Mouse (Mus musculus) forebrain, postnatal 0 days (tissue): Measurements from ENCODE around the gene Hspd1. TPM values are rescaled to one million over a fixed set of nuclear protein-coding genes. Genes with fewer than 3 reads are reported as not detected.
"Not testable (repeated sequence)": the region's sequence is repeated elsewhere in the genome, so short reads cannot be mapped to it uniquely, and the experiment has no call there.

Source experiments
- ATAC-seq: fragments of 200-750 bp; cut with Nextera tagmentation; 2 replicates; pipeline ENCODE4 v1.8.0; 2017; ENCODE audit warnings: mild to moderate bottlenecking, moderate library complexity
- DNase-seq: peaks from one replicate; pipeline ENCODE4 v3.0.0-alpha.2; 2015
- H3K27ac ChIP-seq: fragments of 300-500 bp; sonication (generic); 2 replicates; pipeline ENCODE4 v1.5.1; 2014; ENCODE audit warnings: low read depth, mild to moderate bottlenecking, antibody characterized with exemption, low read length, moderate library complexity, mixed read lengths
- H3K27me3 ChIP-seq: fragments of 300-500 bp; sonication (generic); 2 replicates; pipeline ENCODE4 v1.6.1; 2014; ENCODE audit warnings: mild to moderate bottlenecking, low read length, mixed read lengths; ENCODE audit not compliant: insufficient read depth
- H3K36me3 ChIP-seq: fragments of 300-500 bp; sonication (generic); 2 replicates; pipeline ENCODE4 v1.6.1; 2014; ENCODE audit warnings: mild to moderate bottlenecking, moderate library complexity; ENCODE audit not compliant: insufficient read depth
- H3K4me1 ChIP-seq: fragments of 300-500 bp; sonication (generic); 2 replicates; pipeline ENCODE4 v1.6.1; 2014; ENCODE audit warnings: antibody characterized with exemption; ENCODE audit not compliant: insufficient read depth
- H3K4me2 ChIP-seq: fragments of 300-500 bp; sonication (generic); 2 replicates; pipeline ENCODE4 v1.6.1; 2014; ENCODE audit warnings: low read depth, mild to moderate bottlenecking, moderate library complexity
- H3K4me3 ChIP-seq: fragments of 300-500 bp; sonication (generic); 2 replicates; pipeline ENCODE4 v1.5.1; 2014; ENCODE audit warnings: low read depth, low read length, mixed read lengths
- H3K9ac ChIP-seq: fragments of 300-500 bp; sonication (generic); 2 replicates; pipeline ENCODE4 v1.6.1; 2014; ENCODE audit warnings: mild to moderate bottlenecking
- H3K9me3 ChIP-seq: fragments of 300-500 bp; sonication (generic); 2 replicates; pipeline ENCODE4 v1.6.1; 2016; ENCODE audit warnings: low read length
- CTCF ChIP-seq: sonication (generic); IDR thresholded peaks from 2 replicates; pipeline ENCODE4 v1.5.1; 2016; ENCODE audit warnings: antibody characterized with exemption, control low read depth, low read depth
- WGBS: fragments of 180-500 bp; shearing (Covaris S2); extraction: QIAGEN DNeasy Blood & Tissue Kit; methylation state at CpG from one replicate; pipeline ENCODE4 v1.1.7; 2014; 5-methylcytosine and 5-hydroxymethylcytosine counted together
- polyA plus RNA-seq: library from polyadenylated mRNA; unstranded; fragments of >200 nt; fragmentation: Nextera tagmentation; extraction: Ambion mirVana; gene quantifications from 2 replicates; pipeline ENCODE4 v1.2.1, GENCODE M21; 2015
- total RNA-seq: library from RNA; depleted of rRNA; stranded (reverse); fragments of >200 nt; gene quantifications from 2 replicates; pipeline ENCODE4 v1.2.3, GENCODE M21; 2014

Hspd1 gene
- total and polyA plus RNA-seq, 2 experiments from 2014 or later: 162 to 238 TPM

DNA sequence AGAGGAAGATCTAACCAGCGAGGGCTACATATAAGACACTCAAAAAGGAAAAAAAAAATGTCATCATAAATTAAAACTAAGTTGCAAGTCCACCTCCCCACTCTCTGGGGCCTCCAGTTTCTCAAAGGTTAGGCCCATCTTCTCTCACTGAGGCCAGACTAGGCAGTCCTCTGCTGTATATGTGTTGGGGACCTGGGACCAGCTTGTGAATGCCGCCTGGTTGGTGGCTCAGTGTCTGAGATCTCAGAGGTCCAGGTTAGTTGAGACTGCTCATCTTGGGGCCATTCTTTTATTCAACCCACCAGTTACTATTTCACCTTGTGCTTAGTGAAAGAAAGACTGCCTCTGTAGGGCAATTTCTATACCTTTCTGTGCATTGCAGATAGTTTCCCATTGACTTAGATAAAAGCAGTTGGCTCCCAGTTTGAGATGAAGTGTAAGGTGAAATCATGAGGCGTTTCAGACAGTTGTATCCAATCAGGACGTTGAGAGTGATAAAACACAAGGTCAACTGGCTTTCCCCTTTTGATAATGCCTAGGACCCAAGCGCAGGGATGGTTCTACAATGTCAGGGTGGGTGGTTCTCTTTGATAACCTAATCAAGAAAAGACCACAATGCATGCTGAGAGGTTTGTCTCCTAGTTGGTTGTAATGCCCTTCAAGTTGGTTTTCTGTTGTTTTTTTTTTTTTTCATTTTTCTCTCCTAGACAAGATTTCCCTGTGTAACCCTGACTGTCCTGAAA lies 12.2 kb downstream of the Hspd1 start:
- H3K9me3 ChIP-seq: no peaks in the 10 kb centered on the region
- ATAC-seq (no peak), DNase-seq (no peak)
- H3K9ac ChIP-seq: no peak overlapping the region
- H3K4me2 ChIP-seq: no peak overlapping the region
- 74% methylated on average over 5 of the region's 5 CpGs for WGBS
- H3K4me1 ChIP-seq: no peaks in the 10 kb centered on the region
- H3K36me3 ChIP-seq: peaks cover 42% of the 10 kb centered on the region
- H3K27ac ChIP-seq: no peak overlapping the region
- no peak for TF ChIP-seq CTCF
- H3K27me3 ChIP-seq: no peaks in the 10 kb centered on the region
- H3K4me3 ChIP-seq: no peak overlapping the region

DNA sequence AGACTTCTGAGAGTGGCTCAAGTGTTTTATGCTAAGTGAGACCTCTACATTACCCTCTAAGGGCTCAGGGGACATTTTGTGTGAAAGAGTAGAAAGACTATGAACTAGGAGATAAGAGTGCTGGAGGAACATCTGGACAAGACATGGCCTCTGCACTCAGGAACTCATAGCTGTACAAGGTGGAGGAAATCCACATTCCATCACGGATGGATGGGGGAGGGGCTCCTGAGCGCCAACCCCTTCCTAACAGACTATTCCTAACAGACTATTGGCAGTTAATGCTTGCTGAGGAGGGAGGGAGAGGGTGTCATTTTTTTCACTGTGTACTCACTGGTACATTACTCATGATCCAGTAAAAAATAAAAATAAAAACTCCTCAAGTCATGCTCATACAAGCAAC lies 13.3 kb downstream of the Hspd1 start:
- no peaks in the 10 kb centered on the region for H3K4me1 ChIP-seq
- H3K27ac ChIP-seq: no peak overlapping the region
- H3K36me3 ChIP-seq: peaks cover 36% of the 10 kb centered on the region
- H3K9me3 ChIP-seq: no peaks in the 10 kb centered on the region
- no peak overlapping the region for H3K4me2 ChIP-seq
- no peak for DNase-seq
- no peak for ATAC-seq
- no peak for TF ChIP-seq CTCF
- H3K4me3 ChIP-seq: no peak overlapping the region
- no peak overlapping the region for H3K9ac ChIP-seq
- 74% methylated on average over 2 of the region's 2 CpGs for WGBS
- no peaks in the 10 kb centered on the region for H3K27me3 ChIP-seq

DNA sequence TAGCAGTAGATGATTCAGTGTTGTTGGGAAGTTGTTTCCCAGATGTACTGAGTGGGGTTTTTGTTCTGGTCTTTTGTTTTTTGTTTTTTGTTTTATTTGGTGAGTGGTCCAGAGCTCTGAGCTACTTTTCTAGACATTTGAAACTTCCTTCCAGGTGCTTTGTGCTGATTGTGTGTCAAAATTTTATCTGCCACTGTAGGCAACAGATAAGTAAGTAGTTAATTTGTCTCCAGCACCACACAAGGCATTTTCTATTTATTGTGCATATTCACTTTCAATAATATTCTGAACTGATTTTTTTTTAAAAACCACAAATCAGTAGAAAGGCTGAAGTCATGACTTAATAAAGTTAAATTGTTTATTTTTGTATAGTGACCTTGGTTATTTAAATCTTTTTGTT lies 15.7 kb downstream of the Hspd1 start:
- not testable (repeated sequence) for H3K4me2 ChIP-seq, H3K4me3 ChIP-seq, H3K9ac ChIP-seq, H3K4me1 ChIP-seq, H3K9me3 ChIP-seq, H3K27ac ChIP-seq, H3K27me3 ChIP-seq, ATAC-seq, DNase-seq
- peaks cover 35% of the 10 kb centered on the region for H3K36me3 ChIP-seq

DNA sequence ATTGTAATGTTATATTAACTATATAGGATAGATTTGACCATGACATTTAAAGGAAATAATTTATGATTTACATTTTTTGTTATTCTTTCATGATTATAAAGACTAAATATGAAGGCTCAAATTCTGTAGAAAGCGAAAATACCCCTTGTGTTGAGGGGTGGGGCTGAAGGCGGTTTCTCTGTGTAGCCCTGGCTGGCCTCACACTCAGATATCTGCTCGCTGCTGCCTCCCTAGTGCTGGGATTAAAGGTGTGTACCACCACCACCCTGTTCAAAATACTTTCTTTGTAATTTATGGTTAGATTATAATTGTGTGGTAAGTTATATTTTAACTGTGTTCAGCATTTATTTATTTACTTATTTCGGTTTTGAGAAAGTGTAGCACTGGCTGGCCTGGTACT lies 26.3 kb downstream of the Hspd1 start:
- WGBS: 91% methylated on average over 4 of the region's 4 CpGs
- no peaks in the 10 kb centered on the region for H3K9me3 ChIP-seq
- no peak for TF ChIP-seq CTCF
- no peak overlapping the region for H3K4me3 ChIP-seq
- DNase-seq (no peak), ATAC-seq (no peak)
- H3K4me1 ChIP-seq: no peaks in the 10 kb centered on the region
- peaks cover 21% of the 10 kb centered on the region for H3K36me3 ChIP-seq
- H3K27me3 ChIP-seq: no peaks in the 10 kb centered on the region
- no peak overlapping the region for H3K27ac ChIP-seq
- no peak overlapping the region for H3K9ac ChIP-seq
- H3K4me2 ChIP-seq: no peak overlapping the region

DNA sequence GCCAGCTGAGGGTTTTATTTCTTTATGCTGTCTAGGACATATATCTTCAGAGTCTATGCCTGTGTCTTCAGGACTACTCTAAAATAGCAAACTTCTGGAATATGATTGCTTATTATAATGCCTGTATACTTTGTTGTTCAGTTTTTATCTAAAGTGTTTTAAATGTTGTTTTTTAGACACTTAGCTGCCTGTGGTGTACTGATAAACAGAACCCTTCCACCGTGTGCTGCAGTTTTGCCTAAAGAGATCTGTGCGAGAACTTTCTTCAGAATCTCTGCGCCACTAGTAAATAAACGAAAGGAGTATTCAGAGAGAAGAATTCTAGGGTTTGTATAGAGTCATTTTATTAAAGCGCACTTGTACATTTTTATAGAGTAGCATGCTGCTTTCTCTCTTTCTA lies 26.9 kb downstream of the Hspd1 start:
- Histone ChIP-seq H3K27ac (no peak overlapping the region), H3K4me2 (no peak overlapping the region), H3K4me3 (no peak overlapping the region), H3K36me3 (peaks cover 15% of the 10 kb centered on the region), H3K9ac (no peak overlapping the region), H3K4me1 (no peaks in the 10 kb centered on the region), H3K9me3 (no peaks in the 10 kb centered on the region), H3K27me3 (no peaks in the 10 kb centered on the region)
- ATAC-seq (no peak), DNase-seq (no peak)
- WGBS: 94% methylated on average over 5 of the region's 5 CpGs
- TF ChIP-seq CTCF: no peak

DNA sequence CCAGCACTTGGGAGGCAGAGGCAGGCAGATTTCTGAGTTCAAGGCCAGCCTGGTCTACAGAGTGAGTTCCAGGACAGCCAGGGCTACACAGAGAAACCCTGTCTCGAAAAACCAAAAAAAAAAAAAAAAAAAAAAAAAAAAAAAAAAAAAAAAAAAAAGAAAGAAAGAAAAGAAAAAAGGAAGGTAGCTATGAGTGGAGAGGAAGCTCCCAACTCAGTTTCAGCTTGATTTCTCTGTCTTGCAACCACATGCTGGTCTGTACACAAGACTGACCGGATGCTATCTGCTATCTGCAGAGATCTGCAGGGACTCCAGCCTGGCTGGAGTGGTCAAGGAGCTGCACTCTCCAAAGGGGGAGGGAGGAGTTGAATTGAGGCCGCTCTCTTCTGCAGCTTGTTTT lies 29.7 kb downstream of the Hspd1 start:
- ATAC-seq: not testable (repeated sequence)

DNA sequence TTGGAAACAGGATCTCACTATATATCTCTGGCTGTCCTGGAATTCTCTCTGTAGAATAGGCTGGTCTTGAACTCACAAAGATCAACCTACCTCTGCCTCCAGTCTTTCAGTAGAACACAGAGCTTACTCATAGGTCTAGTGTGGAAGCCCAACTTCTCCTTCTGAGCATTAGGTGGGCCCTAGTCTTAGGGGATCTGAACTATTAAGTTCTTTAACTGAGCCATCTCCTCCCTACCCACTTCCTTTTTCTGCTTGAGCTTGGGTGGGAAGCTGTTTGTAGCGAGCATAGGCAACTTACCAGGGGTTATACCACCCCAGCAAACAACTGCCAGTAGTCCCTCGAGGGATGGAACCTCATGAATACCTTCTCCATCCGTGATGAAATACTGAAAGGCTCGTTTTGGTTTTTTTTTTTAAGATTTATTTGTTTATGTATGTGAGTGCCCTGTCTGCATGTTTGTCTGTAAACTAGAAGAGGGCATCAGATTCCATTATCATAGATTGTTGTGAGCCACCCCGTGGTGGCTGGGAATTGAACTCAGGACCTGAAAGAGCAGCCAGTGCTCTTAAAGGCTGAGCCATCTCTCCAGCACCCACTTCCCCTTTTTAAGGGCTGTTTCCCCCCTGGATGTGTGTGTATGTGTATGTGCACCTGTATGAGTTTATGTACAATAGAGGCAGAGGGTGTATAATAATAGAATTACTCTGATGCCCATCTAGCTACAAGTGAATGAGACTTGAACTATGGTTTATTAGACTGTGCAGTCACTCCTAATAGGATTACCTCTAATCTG lies 32.5 kb downstream of the Hspd1 start:
- peaks cover 7% of the 10 kb centered on the region; the same call in 1 of the 2 replicates for H3K4me1 ChIP-seq
- H3K36me3 ChIP-seq: no peaks in the 10 kb centered on the region
- ATAC-seq (no peak), DNase-seq (no peak)
- H3K9me3 ChIP-seq: no peaks in the 10 kb centered on the region
- no peak overlapping the region for H3K27ac ChIP-seq
- no peak for TF ChIP-seq CTCF
- H3K9ac ChIP-seq: no peak overlapping the region
- H3K4me2 ChIP-seq: no peak overlapping the region
- no peak overlapping the region for H3K4me3 ChIP-seq
- no peaks in the 10 kb centered on the region for H3K27me3 ChIP-seq
- 90% methylated on average over 5 of the region's 5 CpGs for WGBS

More for the DNA sequence above, 29.7 kb downstream of the Hspd1 start:
- not testable (repeated sequence) for H3K36me3 ChIP-seq, H3K27ac ChIP-seq, H3K9ac ChIP-seq, H3K4me1 ChIP-seq, H3K4me2 ChIP-seq, H3K4me3 ChIP-seq, DNase-seq, H3K9me3 ChIP-seq, H3K27me3 ChIP-seq
- WGBS: 94% methylated on average over 2 of the region's 3 CpGs
